Mouse (Mus musculus) midbrain, embryonic 11.5 days (tissue): Measurements from ENCODE around the gene Psma7. TPM values are rescaled to one million over a fixed set of nuclear protein-coding genes. Genes with fewer than 3 reads are reported as not detected.
A peak's percentile ranks its signal among the peaks of the same experiment; 100 is the strongest.

Experiments used
- ATAC-seq: fragments of 200-750 bp; cut with Nextera tagmentation; 2 replicates; pipeline ENCODE4 v1.8.0; 2017; ENCODE audit warnings: moderate TSS enrichment, moderate library complexity; ENCODE audit not compliant: low FRiP score
- DNase-seq: peaks from one replicate; pipeline ENCODE4 v3.0.0; 2015; ENCODE audit warnings: low spot score; ENCODE audit errors: missing footprints
- H3K27ac ChIP-seq: fragments of 300-500 bp; sonication (generic); 2 replicates; pipeline ENCODE4 v1.5.1; 2014; ENCODE audit warnings: low read depth, low read length
- H3K27me3 ChIP-seq: fragments of 300-500 bp; sonication (generic); 2 replicates; pipeline ENCODE4 v1.6.1; 2014; ENCODE audit warnings: mild to moderate bottlenecking, low read length, moderate library complexity, mixed read lengths; ENCODE audit not compliant: control insufficient read depth, insufficient read depth
- H3K36me3 ChIP-seq: fragments of 300-500 bp; sonication (generic); 2 replicates; pipeline ENCODE4 v1.6.1; 2014; ENCODE audit warnings: mild to moderate bottlenecking, low read length, moderate library complexity, mixed read lengths; ENCODE audit not compliant: control insufficient read depth, insufficient read depth
- H3K4me1 ChIP-seq: fragments of 300-500 bp; sonication (generic); 2 replicates; pipeline ENCODE4 v1.6.1; 2014; ENCODE audit warnings: low read length; ENCODE audit not compliant: control insufficient read depth, insufficient read depth
- H3K4me2 ChIP-seq: fragments of 300-500 bp; sonication (generic); 2 replicates; pipeline ENCODE4 v1.6.1; 2014; ENCODE audit warnings: mild to moderate bottlenecking, moderate library complexity
- H3K4me3 ChIP-seq: fragments of 300-500 bp; sonication (generic); 2 replicates; pipeline ENCODE4 v1.5.1; 2014; ENCODE audit warnings: low read depth, low read length
- H3K9ac ChIP-seq: fragments of 300-500 bp; sonication (generic); 2 replicates; pipeline ENCODE4 v1.6.1; 2014; ENCODE audit warnings: low read length
- H3K9me3 ChIP-seq: fragments of 300-500 bp; sonication (generic); 2 replicates; pipeline ENCODE4 v1.6.1; 2016; ENCODE audit warnings: low read length; ENCODE audit not compliant: control insufficient read depth
- WGBS: fragments of 180-500 bp; shearing (Covaris S2); extraction: QIAGEN DNeasy Blood & Tissue Kit; methylation state at CpG from one replicate; pipeline ENCODE4 v1.1.7; 2014; 5-methylcytosine and 5-hydroxymethylcytosine counted together
- polyA plus RNA-seq: library from polyadenylated mRNA; unstranded; fragments of >200 nt; fragmentation: Nextera tagmentation; extraction: Ambion mirVana; gene quantifications from 2 replicates; pipeline ENCODE4 v1.2.1, GENCODE M21; 2014

Psma7 gene
- polyA plus RNA-seq, 1 experiment from 2014 or later = 701 TPM

DNA sequence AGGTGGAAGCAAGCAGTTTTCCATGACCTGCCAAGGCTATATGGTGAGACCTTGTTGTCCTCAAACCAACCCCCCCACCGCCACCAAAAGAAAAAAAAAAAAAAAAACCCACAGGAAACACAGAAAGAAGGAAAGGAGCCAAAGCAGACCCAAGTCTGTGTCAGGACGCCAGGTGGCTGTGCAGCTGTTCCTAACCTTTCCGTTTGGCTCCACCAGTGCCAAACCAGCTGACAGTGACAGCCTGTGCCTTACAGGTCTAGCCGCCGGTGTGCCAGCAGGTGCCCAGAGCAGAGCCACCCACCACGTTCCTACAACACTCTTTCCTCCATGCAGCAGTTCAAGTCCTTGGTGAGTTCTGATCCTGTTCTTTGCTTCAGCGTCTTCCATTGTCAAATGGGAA is 30.7 kb upstream of the Psma7 start:
- H3K4me3 ChIP-seq = no peak overlapping the region
- H3K4me1 ChIP-seq = peaks cover 8% of the 10 kb centered on the region
- no peaks in the 10 kb centered on the region for H3K27me3 ChIP-seq
- no peak overlapping the region for H3K27ac ChIP-seq
- H3K36me3 ChIP-seq = no peaks in the 10 kb centered on the region
- DNase-seq (peak; percentile 2), ATAC-seq (no peak)
- H3K9me3 ChIP-seq = no peaks in the 10 kb centered on the region
- H3K4me2 ChIP-seq = no peak overlapping the region
- H3K9ac ChIP-seq = no peak overlapping the region
- WGBS = 92% methylated on average over 7 of the region's 7 CpGs

DNA sequence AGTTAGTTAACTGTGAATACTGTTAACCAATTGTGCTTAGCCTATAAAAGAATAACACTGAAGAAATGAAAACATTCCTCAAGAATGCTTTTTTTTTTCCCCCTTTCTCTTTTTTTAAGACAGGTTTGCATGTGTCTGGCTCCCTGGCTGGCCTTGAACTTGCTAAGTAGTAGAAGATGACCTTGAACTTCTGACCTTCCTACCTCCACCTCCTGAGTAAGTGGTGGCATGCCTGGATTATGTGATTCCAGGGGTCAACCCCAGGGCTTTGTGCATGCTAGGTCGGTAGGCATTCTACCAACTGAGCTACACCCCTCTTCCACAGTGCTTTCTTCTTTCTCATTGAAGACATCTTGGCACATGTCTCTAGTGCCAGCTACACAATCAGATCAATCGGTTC is 29.4 kb upstream of the Psma7 start:
- Histone ChIP-seq H3K9ac (no peak overlapping the region), H3K27me3 (no peaks in the 10 kb centered on the region), H3K4me3 (no peak overlapping the region), H3K9me3 (no peaks in the 10 kb centered on the region), H3K4me1 (peaks cover 8% of the 10 kb centered on the region), H3K4me2 (no peak overlapping the region), H3K27ac (no peak overlapping the region), H3K36me3 (peaks cover 4% of the 10 kb centered on the region; the same call in 1 of the 2 replicates)
- ATAC-seq = no peak
- WGBS = 90% methylated on average over 2 of the region's 2 CpGs
- peak; percentile 67 for DNase-seq

DNA sequence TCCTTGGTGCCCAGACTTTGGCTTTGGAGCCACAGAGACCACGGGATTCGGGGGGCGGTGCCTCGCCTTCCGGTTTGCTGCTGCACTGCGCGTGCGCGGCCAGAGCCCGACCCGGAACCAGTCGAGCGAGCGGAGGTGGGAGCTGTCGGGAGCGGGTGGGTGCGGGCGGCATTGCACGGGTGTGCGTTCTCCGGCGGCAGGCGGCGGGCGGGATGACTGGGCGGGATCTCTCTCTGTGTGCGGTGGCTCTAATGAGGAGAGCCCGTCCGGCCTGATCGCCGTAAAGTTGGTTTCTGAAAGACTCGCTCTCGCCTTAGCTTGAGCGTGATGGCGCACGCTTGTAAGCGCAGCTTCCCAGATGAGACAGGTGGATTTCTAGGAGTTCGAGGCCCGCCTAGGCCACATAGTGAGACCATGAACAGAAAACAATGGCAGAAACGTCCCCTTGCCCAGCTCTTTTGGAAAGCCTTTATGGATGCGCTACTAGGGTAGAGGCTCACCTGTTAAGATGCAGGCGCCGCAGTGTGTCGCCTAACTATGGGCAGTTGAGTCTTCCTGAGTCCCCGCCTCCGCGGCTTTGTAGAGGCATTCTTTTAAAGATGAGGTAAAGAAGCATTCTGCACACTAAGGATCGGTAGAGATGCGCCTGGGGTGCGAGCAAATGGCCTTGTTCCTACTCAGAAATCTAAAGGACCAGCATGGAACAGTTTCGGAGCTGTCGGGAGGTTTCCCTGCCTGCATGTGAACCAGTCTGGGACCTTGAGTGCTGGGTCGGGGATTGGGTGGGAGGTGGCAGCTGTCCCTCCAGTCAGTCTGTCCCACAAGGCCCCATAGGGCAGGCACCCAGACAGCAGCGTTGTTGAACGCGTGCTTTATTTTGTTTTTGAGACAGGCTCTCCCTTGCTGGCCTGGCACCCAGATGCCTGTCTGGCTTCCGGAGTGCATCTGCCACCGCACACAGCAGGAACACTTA is 28.5 kb upstream of the Psma7 start, which contains the start of gene Mtg2:
Gene Mtg2 (plus strand): TSS at position 108 of the 973 bp plus-strand sequence.
- Histone ChIP-seq H3K27ac (peak within 1 kb of the TSS; percentile 30; the same call in 1 of the 2 replicates), H3K27me3 (no peaks in the 10 kb centered on the region), H3K9me3 (no peaks in the 10 kb centered on the region), H3K4me1 (peaks cover 8% of the 10 kb centered on the region), H3K9ac (peak within 1 kb of the TSS; percentile 87), H3K36me3 (peaks cover 4% of the 10 kb centered on the region; the same call in 1 of the 2 replicates), H3K4me3 (peak within 1 kb of the TSS; percentile 75), H3K4me2 (peak within 1 kb of the TSS; percentile 95)
- ATAC-seq (peak; percentile 96), DNase-seq (peak; percentile 99)
- 6% methylated on average over 58 of the region's 58 CpGs for WGBS

DNA sequence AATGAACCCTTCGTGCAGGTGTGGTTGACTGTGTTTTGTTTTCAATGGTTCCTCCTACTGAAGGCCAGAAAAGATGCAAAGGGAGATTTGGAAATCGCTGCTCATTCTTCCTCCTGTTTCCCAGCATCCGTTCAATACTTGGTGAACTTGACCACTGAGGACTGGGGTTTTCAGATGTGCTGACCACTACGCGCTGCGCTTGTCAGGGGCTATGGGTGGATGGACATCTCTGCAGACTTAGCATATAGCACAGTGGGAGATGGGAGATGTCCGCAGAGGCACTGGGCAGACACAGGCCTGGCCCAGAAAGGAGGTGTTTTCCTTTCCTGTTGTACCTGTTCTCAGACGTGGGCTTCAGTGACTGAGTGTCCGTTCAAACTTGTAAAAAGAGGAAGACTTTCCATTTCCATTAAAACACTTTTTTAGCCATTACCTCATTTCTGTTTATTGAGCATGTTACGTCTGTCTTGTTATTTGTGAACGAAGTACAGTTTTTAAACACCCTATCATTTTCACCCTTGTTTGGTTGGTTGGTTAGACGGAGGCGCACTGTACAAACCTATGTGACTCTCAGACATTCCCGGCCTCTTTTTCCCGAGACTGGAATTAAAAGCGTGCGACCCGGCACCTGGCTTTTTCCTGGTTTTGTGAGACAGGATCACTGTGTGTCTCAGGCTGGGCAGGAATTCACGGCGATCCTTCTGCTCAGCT is 27.7 kb upstream of the Psma7 start:
- Histone ChIP-seq H3K27me3 (no peaks in the 10 kb centered on the region), H3K36me3 (peaks cover 4% of the 10 kb centered on the region; the same call in 1 of the 2 replicates), H3K4me1 (peaks cover 8% of the 10 kb centered on the region), H3K27ac (no peak overlapping the region), H3K4me2 (peak overlapping the region; percentile 95), H3K9me3 (no peaks in the 10 kb centered on the region), H3K9ac (peak overlapping the region; percentile 87), H3K4me3 (peak overlapping the region; percentile 75)
- 38% methylated on average over 20 of the region's 20 CpGs for WGBS
- DNase-seq = no peak
- ATAC-seq = peak; percentile 25; the same call in 1 of the 2 replicates

DNA sequence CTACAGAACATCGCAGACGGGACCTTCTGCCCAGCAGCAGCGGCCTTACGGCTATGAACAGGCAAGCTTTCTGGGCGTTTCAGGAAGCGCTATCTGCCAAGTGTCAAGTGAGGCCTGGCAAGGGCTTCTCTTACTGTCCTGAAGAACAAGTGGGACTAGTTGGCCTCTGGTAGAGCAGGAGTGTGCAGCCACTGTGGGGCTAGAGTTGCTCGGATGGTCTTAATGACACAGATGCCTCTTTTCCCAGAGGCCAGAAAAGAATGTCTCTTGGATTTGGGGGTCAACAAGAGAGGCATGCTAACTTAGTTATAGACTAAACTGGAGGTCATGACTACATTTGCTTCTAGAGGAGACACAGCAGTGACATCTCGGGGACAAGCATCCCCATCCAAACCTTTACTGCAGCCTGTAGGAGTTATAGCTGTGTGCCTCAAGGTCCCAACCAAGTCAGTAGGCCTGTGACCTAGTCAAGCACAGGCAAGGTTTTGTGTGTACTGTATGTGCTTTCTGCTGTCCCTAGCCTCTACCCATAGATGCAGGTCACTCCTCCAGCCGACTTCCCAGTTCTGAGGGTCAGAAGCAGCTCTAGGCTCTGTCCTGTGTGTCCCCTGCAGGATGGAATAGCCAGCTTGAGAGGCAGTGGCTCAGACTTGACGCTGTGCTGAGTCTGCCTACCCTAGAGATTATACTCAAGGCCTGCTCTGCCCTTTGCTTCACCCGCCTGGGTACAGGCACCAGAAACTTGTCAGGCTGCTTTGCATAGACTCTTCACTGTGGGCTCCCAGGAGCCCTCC is 21.3 kb upstream of the Psma7 start:
- Histone ChIP-seq H3K4me2 (no peak overlapping the region), H3K9ac (no peak overlapping the region), H3K4me1 (no peaks in the 10 kb centered on the region), H3K27ac (no peak overlapping the region), H3K9me3 (no peaks in the 10 kb centered on the region), H3K4me3 (no peak overlapping the region), H3K36me3 (peaks cover 30% of the 10 kb centered on the region), H3K27me3 (no peaks in the 10 kb centered on the region)
- whole genome bisulfite sequencing = 95% methylated on average over 11 of the region's 11 CpGs
- no peak for ATAC-seq
- peak; percentile 69 for DNase-seq

DNA sequence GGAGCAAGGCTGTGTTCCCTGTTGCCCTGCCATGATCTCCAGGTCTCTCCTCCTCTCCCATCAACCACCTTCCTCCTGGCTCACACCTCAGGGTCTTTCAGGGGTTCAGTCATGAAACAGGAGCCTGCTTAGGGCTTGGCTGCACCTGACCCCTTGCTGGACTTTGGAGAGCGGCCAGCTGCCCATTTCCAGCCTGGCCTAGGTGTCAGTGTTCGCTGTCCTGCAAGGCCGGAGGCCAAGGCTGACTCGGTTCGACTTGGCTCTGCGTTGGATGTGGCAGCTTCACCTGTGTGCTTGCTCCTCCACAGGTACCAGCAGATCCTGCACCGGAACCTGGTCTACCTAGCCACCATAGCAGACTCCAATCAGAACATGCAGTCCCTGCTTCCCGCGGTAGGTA is 10.8 kb upstream of the Psma7 start:
- Histone ChIP-seq H3K4me3 (no peak overlapping the region), H3K4me2 (no peak overlapping the region), H3K27ac (no peak overlapping the region), H3K27me3 (no peaks in the 10 kb centered on the region), H3K4me1 (no peaks in the 10 kb centered on the region), H3K9ac (no peak overlapping the region), H3K36me3 (peaks cover 16% of the 10 kb centered on the region), H3K9me3 (no peaks in the 10 kb centered on the region)
- ATAC-seq = no peak
- WGBS = 95% methylated on average over 9 of the region's 9 CpGs
- DNase-seq = no peak

DNA sequence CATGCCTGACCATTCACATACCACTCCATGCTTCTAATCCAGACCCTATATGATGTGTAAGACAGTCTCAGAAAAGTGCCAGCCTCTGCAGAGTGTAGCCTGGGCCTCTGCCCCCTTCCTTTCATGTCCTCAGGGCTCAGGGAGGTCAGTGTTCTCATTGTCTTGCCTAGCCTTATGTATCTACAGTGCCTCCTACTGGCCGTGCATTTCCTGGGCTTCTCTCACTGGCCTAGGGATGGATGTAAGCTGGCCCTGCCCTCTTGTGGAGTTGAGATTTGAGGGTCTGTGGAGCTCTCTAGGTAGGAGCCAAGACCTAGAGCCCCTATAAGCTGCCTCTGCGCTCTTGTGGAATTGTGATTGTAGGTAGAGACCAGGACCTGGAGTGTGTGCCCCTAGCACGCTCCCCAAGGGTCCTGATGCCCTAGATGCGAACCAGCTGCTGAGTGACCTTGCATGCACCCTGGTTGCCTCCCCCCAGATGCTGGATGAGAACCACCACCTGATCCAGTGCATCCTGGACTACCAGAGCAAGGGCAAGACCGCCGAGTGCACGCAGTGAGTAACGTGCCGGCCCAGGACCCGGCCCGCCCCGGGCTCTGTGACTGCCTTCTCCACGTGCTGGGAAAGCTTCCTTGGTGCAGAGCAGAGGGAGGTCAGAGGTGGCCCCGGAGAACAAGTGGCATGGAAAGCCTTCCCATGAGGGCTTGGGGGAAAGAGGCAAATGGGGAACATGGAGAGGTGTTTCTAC is 9.9 kb upstream of the Psma7 start:
- no peak for DNase-seq
- ATAC-seq = 0 out of 2 replicates have a peak, but pooled peaks have one; percentile 30
- WGBS = 91% methylated on average over 14 of the region's 14 CpGs

DNA sequence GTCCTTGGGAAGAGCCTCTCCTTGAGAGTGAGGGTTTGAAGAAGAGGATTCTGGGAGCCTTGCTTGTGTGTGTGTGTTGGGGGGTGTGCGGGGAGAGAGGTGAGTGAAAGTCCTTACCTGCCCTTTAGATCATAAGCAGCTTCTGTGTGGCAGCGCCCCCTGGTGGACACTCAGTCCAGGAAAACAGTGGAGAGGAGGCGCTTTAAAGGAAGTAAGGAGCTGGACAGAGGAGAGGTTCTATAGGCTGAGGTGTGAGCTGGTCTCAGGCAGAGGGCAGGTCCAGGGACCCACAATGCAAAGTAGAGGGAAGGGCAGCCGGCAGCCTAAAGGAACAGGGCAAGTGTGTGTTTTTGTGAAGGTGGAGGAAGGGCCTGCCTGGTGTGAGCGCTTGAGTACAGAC is 8.8 kb upstream of the Psma7 start:
- Histone ChIP-seq H3K4me3 (no peak overlapping the region), H3K27ac (no peak overlapping the region), H3K4me2 (no peak overlapping the region), H3K4me1 (no peaks in the 10 kb centered on the region), H3K36me3 (peaks cover 10% of the 10 kb centered on the region), H3K9ac (no peak overlapping the region), H3K27me3 (no peaks in the 10 kb centered on the region), H3K9me3 (no peaks in the 10 kb centered on the region)
- 25% methylated on average over 5 of the region's 5 CpGs for WGBS
- DNase-seq = peak; percentile 96
- ATAC-seq = peak; percentile 48; the same call in 1 of the 2 replicates

More for the DNA sequence above, 9.9 kb upstream of the Psma7 start:
- Histone ChIP-seq H3K4me2 (no peak overlapping the region), H3K27me3 (no peaks in the 10 kb centered on the region), H3K4me1 (no peaks in the 10 kb centered on the region), H3K27ac (no peak overlapping the region), H3K9ac (no peak overlapping the region), H3K36me3 (peaks cover 10% of the 10 kb centered on the region), H3K9me3 (no peaks in the 10 kb centered on the region), H3K4me3 (no peak overlapping the region)
